Mouse (Mus musculus): Measurements from ENCODE around the gene Cnp.
"Not testable (repeated sequence)": the region's sequence is repeated elsewhere in the genome, so short reads cannot be mapped to it uniquely, and the experiment has no call there.

The Cnp gene

GRCm38 (mm10) chr11:100574708-100575483 lies at the start of gene Cnp:
Gene Cnp, plus strand, starts transcription at chr11:100574904.
- peak; percentile 92 for DNase-seq

- no peak for DNase-seq
Measured at GRCm38 (mm10) chr11:100524987-100525630, 49.6 kb upstream of the Cnp start.

GRCm38 (mm10) chr11:100526052-100526816 lies 48.5 kb upstream of the Cnp start:
- no peak for DNase-seq

- DNase-seq, result peak; percentile 80
Measured at GRCm38 (mm10) chr11:100527066-100527457, 47.6 kb upstream of the Cnp start.

GRCm38 (mm10) chr11:100527458-100528374 lies 47.0 kb upstream of the Cnp start, which contains the start of gene Acly:
Gene Acly, minus strand, starts transcription at chr11:100528000.
- peak; percentile 100 for DNase-seq

GRCm38 (mm10) chr11:100528375-100529165 lies 46.1 kb upstream of the Cnp start:
- DNase-seq, result no peak

GRCm38 (mm10) chr11:100533871-100534270 lies 40.8 kb upstream of the Cnp start:
- DNase-seq, result no peak

GRCm38 (mm10) chr11:100534411-100534810 lies 40.3 kb upstream of the Cnp start:
- not testable (repeated sequence) for DNase-seq

- not testable (repeated sequence) for DNase-seq
Measured at GRCm38 (mm10) chr11:100534821-100535220, 39.9 kb upstream of the Cnp start.

- DNase-seq, result no peak
Measured at GRCm38 (mm10) chr11:100535996-100536395, 38.7 kb upstream of the Cnp start.

GRCm38 (mm10) chr11:100536466-100536865 lies 38.2 kb upstream of the Cnp start:
- no peak for DNase-seq

GRCm38 (mm10) chr11:100540966-100541365 lies 33.7 kb upstream of the Cnp start:
- no peak for DNase-seq

- DNase-seq, result no peak
Measured at GRCm38 (mm10) chr11:100541577-100541976, 33.1 kb upstream of the Cnp start.

- DNase-seq, result peak; percentile 93
Measured at GRCm38 (mm10) chr11:100544832-100545745, 29.6 kb upstream of the Cnp start, which contains the start of gene Ttc25. Gene Ttc25, plus strand, starts transcription at chr11:100545607.

GRCm38 (mm10) chr11:100545746-100546085 lies 29.0 kb upstream of the Cnp start:
- DNase-seq, result no peak

GRCm38 (mm10) chr11:100546955-100547354 lies 27.7 kb upstream of the Cnp start:
- no peak for DNase-seq

- no peak for DNase-seq
Measured at GRCm38 (mm10) chr11:100548141-100548540, 26.6 kb upstream of the Cnp start.

GRCm38 (mm10) chr11:100549466-100549865 lies 25.2 kb upstream of the Cnp start:
- DNase-seq, result no peak

GRCm38 (mm10) chr11:100550101-100550500 lies 24.6 kb upstream of the Cnp start:
- DNase-seq, result no peak

GRCm38 (mm10) chr11:100552842-100553241 lies 21.9 kb upstream of the Cnp start:
- DNase-seq, result no peak
